Mouse (Mus musculus) forebrain, embryonic 10.5 days (tissue): ENCODE results near the gene Oas1e. TPM values are rescaled to one million over a fixed set of nuclear protein-coding genes. Genes with fewer than 3 reads are reported as not detected.
A peak's percentile ranks its signal among the peaks of the same experiment; 100 is the strongest.
"Not testable (repeated sequence)": the region's sequence is repeated elsewhere in the genome, so short reads cannot be mapped to it uniquely, and the experiment has no call there.

Experiments
- DNase-seq: peaks from one replicate; pipeline ENCODE4 v3.0.0-alpha.2; 2017; ENCODE audit warnings: low spot score; ENCODE audit errors: extremely low spot score
- H3K27ac ChIP-seq: fragments of 300-500 bp; sonication (generic); 2 replicates; pipeline ENCODE4 v1.5.1; 2016; ENCODE audit warnings: mild to moderate bottlenecking
- H3K27me3 ChIP-seq: fragments of 300-500 bp; sonication (generic); 2 replicates; pipeline ENCODE4 v1.6.1; 2016; ENCODE audit warnings: mild to moderate bottlenecking; ENCODE audit not compliant: poor library complexity, severe bottlenecking
- H3K36me3 ChIP-seq: fragments of 300-500 bp; sonication (generic); replicated peaks from 2 replicates; pipeline ENCODE4 v1.6.1; 2016; ENCODE audit warnings: mild to moderate bottlenecking, moderate library complexity
- H3K4me1 ChIP-seq: fragments of 300-500 bp; sonication (generic); 2 replicates; pipeline ENCODE4 v1.6.1; 2016
- H3K4me3 ChIP-seq: fragments of 300-500 bp; sonication (generic); 2 replicates; pipeline ENCODE4 v1.5.1; 2016; ENCODE audit warnings: mild to moderate bottlenecking, moderate library complexity
- H3K9me3 ChIP-seq: fragments of 300-500 bp; sonication (generic); 2 replicates; pipeline ENCODE4 v1.6.1; 2016; ENCODE audit warnings: mild to moderate bottlenecking, moderate library complexity
- WGBS: fragments of 180-500 bp; shearing (Covaris S2); methylation state at CpG from one replicate; pipeline ENCODE4 v1.1.7; 2016; 5-methylcytosine and 5-hydroxymethylcytosine counted together
- polyA plus RNA-seq: library from polyadenylated mRNA; unstranded; fragments of >200 nt; fragmentation: Nextera tagmentation; extraction: Ambion mirVana; gene quantifications from 2 replicates; pipeline ENCODE4 v1.2.1, GENCODE M21; 2016

Gene Oas1e
- polyA plus RNA-seq = not detected in 2 replicates

DNA sequence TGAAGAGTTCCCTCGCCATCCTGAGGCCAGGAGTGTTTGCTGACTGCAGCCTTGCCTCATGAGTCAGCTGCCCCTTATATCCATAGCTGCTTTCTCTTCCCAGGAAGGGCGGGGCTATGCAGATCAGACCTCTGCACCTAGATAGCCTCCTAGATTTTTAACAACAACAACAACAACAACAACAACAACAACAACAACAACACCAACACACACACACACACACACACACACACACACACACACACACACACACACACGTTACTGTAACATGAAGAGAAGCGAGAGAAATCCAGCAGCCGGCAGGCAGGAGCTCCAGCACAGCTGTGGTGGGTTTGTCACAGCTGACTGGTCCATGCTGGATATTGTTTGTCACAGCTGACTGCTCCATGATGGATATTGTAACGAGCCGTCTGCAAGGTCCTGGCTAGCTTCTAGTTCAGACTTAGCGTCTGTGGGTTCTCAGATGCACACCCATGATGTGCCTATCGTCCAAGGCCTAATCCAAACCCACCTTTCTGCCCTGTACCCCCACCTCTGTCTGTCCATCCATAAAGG is at the start of gene Oas1e:
Gene Oas1e (minus strand): TSS at position 51 of the 555 bp plus-strand sequence.
- H3K4me1 ChIP-seq, H3K4me3 ChIP-seq, H3K27me3 ChIP-seq, H3K9me3 ChIP-seq, H3K27ac ChIP-seq, H3K36me3 ChIP-seq, DNase-seq: not testable (repeated sequence)
- WGBS = 72% methylated on average over 8 of the region's 9 CpGs

DNA sequence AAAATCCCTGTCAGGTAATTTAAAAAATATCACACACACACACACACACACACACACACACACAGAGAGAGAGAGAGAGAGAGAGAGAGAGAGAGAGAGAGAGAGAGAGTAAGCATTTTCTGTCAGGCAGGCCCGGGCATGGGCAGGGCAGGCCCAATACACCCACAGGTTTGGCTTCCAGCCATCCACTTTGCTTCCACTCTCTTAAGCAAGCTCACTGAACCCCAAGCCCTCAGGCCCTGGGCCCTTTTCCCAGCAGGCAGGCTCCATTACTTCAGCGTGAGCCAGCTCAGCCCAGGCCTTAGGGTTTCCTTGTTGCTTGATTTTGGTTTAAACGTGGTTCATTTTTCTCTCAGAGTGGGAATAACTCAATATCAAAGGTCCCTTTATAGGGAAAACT is 49.4 kb upstream of the Oas1e start:
- no peaks in the 10 kb centered on the region for H3K4me1 ChIP-seq
- H3K9me3 ChIP-seq = no peaks in the 10 kb centered on the region
- DNase-seq = no peak
- 88% methylated on average over 3 of the region's 3 CpGs for WGBS
- no peaks in the 10 kb centered on the region for H3K27me3 ChIP-seq
- H3K27ac ChIP-seq = no peak overlapping the region
- H3K4me3 ChIP-seq = no peak overlapping the region
- no peaks in the 10 kb centered on the region for H3K36me3 ChIP-seq

GRCm38 (mm10) chr5:120836731-120837585 is 41.6 kb upstream of the Oas1e start:
- H3K36me3 ChIP-seq = no peaks in the 10 kb centered on the region
- WGBS = 8% methylated on average over 8 of the region's 8 CpGs

GRCm38 (mm10) chr5:120833335-120834280 is 38.3 kb upstream of the Oas1e start:
- peak overlapping the region; percentile 32 for H3K4me3 ChIP-seq
- DNase-seq = peak; percentile 45
- H3K27me3 ChIP-seq = peaks cover 16% of the 10 kb centered on the region
- peaks cover 3% of the 10 kb centered on the region; the same call in 1 of the 2 replicates for H3K9me3 ChIP-seq
- 18% methylated on average over 17 of the region's 17 CpGs for WGBS
- peak overlapping the region; percentile 68 for H3K27ac ChIP-seq
- H3K4me1 ChIP-seq = peaks cover 19% of the 10 kb centered on the region
- no peaks in the 10 kb centered on the region for H3K36me3 ChIP-seq

More at GRCm38 (mm10) chr5:120836731-120837585, 41.6 kb upstream of the Oas1e start:
- DNase-seq = peak; percentile 48
- no peak overlapping the region for H3K4me3 ChIP-seq
- H3K27ac ChIP-seq = no peak overlapping the region
- peaks cover 16% of the 10 kb centered on the region for H3K27me3 ChIP-seq
- peaks cover 19% of the 10 kb centered on the region for H3K4me1 ChIP-seq
- no peaks in the 10 kb centered on the region for H3K9me3 ChIP-seq

GRCm38 (mm10) chr5:120831031-120831430 is 35.7 kb upstream of the Oas1e start:
- H3K4me1 ChIP-seq = peaks cover 19% of the 10 kb centered on the region
- 86% methylated on average over 4 of the region's 4 CpGs for WGBS

GRCm38 (mm10) chr5:120818999-120819398 is 23.7 kb upstream of the Oas1e start:
- Histone ChIP-seq H3K9me3 (peaks cover 16% of the 10 kb centered on the region; the same call in 1 of the 2 replicates), H3K4me1 (no peaks in the 10 kb centered on the region), H3K27me3 (no peaks in the 10 kb centered on the region), H3K4me3 (no peak overlapping the region), H3K36me3 (no peaks in the 10 kb centered on the region), H3K27ac (no peak overlapping the region)
- no peak for DNase-seq

More at GRCm38 (mm10) chr5:120831031-120831430, 35.7 kb upstream of the Oas1e start:
- H3K9me3 ChIP-seq = peaks cover 3% of the 10 kb centered on the region; the same call in 1 of the 2 replicates
- H3K36me3 ChIP-seq = no peaks in the 10 kb centered on the region
- no peak for DNase-seq
- no peak overlapping the region for H3K27ac ChIP-seq
- H3K27me3 ChIP-seq = peaks cover 12% of the 10 kb centered on the region
- no peak overlapping the region for H3K4me3 ChIP-seq

DNA sequence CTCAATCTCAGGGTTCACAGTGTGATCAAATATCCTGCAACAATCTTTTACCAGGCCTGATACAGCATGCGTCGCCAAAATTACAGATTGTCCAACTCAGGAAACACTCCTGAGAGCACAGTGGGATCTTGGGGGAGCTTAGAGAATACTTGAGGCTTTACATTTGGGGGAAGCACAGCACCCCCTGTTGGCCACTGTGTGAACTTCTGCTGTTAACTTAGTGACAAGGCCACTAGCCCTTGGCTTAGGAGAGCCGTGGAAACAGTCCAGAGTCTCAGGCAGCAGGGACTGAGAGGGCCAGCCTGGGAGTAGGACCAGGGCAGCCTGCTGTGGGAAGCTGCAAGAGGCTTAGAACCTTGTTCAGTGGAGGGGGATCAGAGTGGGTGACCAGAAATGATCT is 20.6 kb upstream of the Oas1e start:
- WGBS = 66% methylated on average over 3 of the region's 3 CpGs

DNA sequence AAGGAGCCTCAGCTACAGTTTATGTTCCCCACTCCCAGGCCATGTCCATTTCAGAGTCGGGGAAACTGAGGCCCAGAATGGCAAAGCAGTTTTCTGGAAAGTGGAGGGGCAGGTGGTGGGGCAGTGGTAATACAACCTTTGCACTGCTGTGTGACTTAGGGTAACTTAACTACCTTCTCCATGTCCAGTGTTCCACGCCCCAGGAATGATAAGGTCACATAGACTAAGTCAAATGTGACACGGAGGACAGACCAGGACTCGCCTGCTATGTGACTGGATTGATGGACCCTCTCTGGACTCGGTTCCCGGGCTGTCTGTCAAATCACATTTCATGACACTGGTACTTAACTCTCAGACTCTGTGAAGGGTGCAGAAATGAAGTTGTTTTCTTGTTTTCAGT is 17.7 kb upstream of the Oas1e start:
- H3K9me3 ChIP-seq = no peaks in the 10 kb centered on the region
- H3K4me3 ChIP-seq = peak overlapping the region; percentile 41
- DNase-seq = no peak
- H3K36me3 ChIP-seq = no peaks in the 10 kb centered on the region
- WGBS = 83% methylated on average over 6 of the region's 6 CpGs
- peak overlapping the region; percentile 77; the same call in 1 of the 2 replicates for H3K27ac ChIP-seq
- H3K27me3 ChIP-seq = no peaks in the 10 kb centered on the region
- peaks cover 22% of the 10 kb centered on the region for H3K4me1 ChIP-seq

More for the DNA sequence above, 20.6 kb upstream of the Oas1e start:
- no peak for DNase-seq
- Histone ChIP-seq H3K4me3 (no peak overlapping the region), H3K9me3 (peaks cover 16% of the 10 kb centered on the region; the same call in 1 of the 2 replicates), H3K4me1 (peaks cover 16% of the 10 kb centered on the region), H3K27ac (no peak overlapping the region), H3K27me3 (no peaks in the 10 kb centered on the region), H3K36me3 (no peaks in the 10 kb centered on the region)

DNA sequence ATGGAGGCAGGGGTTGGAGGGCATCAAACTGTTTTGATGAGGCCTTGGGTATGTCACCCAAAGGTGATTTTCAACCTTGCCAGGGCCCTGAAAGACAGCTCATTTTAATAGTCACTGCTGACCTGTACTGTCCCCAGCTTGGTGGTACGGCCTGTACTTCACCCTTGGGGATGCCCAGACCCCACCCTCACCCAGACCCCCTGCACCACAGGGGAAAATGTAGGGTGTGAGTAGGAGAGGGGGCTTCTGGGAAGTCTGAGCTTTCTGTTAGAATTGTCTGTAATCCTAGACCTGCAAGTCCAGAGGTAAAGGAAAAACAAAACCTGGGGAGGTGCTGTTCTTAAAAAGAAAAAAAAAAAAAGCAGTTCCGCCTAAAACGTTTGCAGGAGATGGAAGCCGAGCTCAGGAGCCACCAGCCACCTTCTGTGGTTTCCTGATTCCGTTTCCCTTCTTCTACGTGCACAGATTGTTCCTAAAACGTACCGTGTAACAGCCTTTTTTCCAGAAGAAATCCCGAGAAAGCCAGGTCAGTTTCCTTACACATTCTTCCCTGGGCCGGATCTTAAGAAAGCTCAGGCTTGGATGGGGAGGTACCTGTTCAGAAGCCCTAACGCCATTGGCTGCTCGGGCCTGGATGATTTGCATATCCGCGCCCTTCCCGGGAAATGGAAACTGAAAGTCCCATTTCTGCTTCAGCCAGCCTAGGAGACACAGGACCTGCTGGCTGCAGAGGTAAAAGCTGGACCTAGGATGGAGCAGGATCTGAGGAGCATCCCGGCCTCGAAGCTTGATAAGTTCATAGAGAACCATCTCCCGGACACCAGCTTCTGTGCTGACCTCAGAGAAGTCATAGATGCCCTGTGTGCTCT is 16.9 kb upstream of the Oas1e start, which contains the start of gene Oas1c:
Gene Oas1c (minus strand): TSS at position 564 of the 869 bp plus-strand sequence.
- Histone ChIP-seq H3K27me3 (no peaks in the 10 kb centered on the region), H3K27ac (peak within 1 kb of the TSS; percentile 77), H3K4me3 (peak within 1 kb of the TSS; percentile 41), H3K9me3 (no peaks in the 10 kb centered on the region), H3K4me1 (peaks cover 22% of the 10 kb centered on the region), H3K36me3 (no peaks in the 10 kb centered on the region)
- 7% methylated on average over 18 of the region's 18 CpGs for WGBS
- DNase-seq = peak; percentile 74

- Histone ChIP-seq H3K9me3 (no peaks in the 10 kb centered on the region), H3K27ac (no peak overlapping the region), H3K4me1 (peaks cover 22% of the 10 kb centered on the region), H3K27me3 (no peaks in the 10 kb centered on the region), H3K4me3 (no peak overlapping the region), H3K36me3 (no peaks in the 10 kb centered on the region)
- WGBS = 51% methylated on average over 6 of the region's 6 CpGs
- no peak for DNase-seq
Observed at GRCm38 (mm10) chr5:120809171-120809570, 13.8 kb upstream of the Oas1e start.

DNA sequence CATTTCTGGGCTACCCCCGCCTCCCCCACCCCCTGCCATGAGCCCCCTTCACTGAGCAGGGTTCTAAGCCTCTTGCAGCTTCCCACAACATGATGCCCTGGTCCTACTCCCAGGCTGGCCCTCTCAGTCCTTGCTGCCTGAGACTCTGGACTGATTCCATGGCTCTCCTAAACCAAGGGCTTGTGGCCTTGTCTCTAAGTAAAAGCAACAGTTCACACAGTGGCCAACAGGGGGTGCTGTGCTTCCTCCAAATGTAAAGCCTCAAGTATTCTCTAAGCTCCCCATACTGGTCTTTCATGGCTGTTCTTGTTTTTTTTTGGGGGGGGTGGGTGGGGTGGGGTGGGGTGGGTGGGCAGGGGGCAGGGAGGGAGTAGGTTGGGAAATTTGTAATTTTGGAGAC is 11.1 kb upstream of the Oas1e start:
- Histone ChIP-seq H3K4me3 (no peak overlapping the region), H3K36me3 (no peaks in the 10 kb centered on the region), H3K27me3 (no peaks in the 10 kb centered on the region), H3K4me1 (peaks cover 8% of the 10 kb centered on the region), H3K9me3 (no peaks in the 10 kb centered on the region), H3K27ac (no peak overlapping the region)
- DNase-seq = peak; percentile 62
- 82% methylated on average over 1 of the region's 1 CpGs for WGBS
